Mouse (Mus musculus): ENCODE data around the gene Ikzf2.

- TF ChIP-seq CTCF (IDR thresholded peaks at IDR 0.05; ENCODE audit: borderline replicate concordance, control insufficient read depth, extremely low read depth, insufficient read depth, low read length, poor library complexity), result no peak
- no peak for TF ChIP-seq POLR2A (IDR thresholded peaks at IDR 0.05; ENCODE audit: control insufficient read depth, extremely low read depth, insufficient read depth, low read length, poor library complexity)
Measured at GRCm38 (mm10) chr1:69656929-69657328, 30.1 kb downstream of the Ikzf2 start.
